Mouse (Mus musculus) midbrain, embryonic 15.5 days (tissue): ENCODE measurements around the gene Bcas3. TPM values are rescaled to one million over a fixed set of nuclear protein-coding genes. Genes with fewer than 3 reads are reported as not detected.

ENCODE experiments used
- ATAC-seq: fragments of 200-750 bp; cut with Nextera tagmentation; replicated peaks from 2 replicates; pipeline ENCODE4 v1.8.0; 2017; ENCODE audit warnings: moderate TSS enrichment
- H3K27ac ChIP-seq: fragments of 300-500 bp; sonication (generic); 2 replicates; pipeline ENCODE4 v1.5.1; 2015; ENCODE audit warnings: mild to moderate bottlenecking, inconsistent platforms
- H3K27me3 ChIP-seq: fragments of 300-500 bp; sonication (generic); replicated peaks from 2 replicates; pipeline ENCODE4 v1.6.1; 2015; ENCODE audit warnings: inconsistent platforms
- H3K36me3 ChIP-seq: fragments of 300-500 bp; sonication (generic); replicated peaks from 2 replicates; pipeline ENCODE4 v1.6.1; 2015; ENCODE audit warnings: inconsistent platforms
- H3K4me1 ChIP-seq: fragments of 300-500 bp; sonication (generic); 2 replicates; pipeline ENCODE4 v1.6.1; 2015; ENCODE audit warnings: inconsistent platforms
- H3K4me2 ChIP-seq: fragments of 300-500 bp; sonication (generic); 2 replicates; pipeline ENCODE4 v1.6.1; 2015; ENCODE audit warnings: inconsistent platforms, mild to moderate bottlenecking, moderate library complexity
- H3K4me3 ChIP-seq: fragments of 300-500 bp; sonication (generic); 2 replicates; pipeline ENCODE4 v1.5.1; 2015; ENCODE audit warnings: mild to moderate bottlenecking, inconsistent platforms
- H3K9ac ChIP-seq: fragments of 300-500 bp; sonication (generic); 2 replicates; pipeline ENCODE4 v1.6.1; 2015; ENCODE audit warnings: mild to moderate bottlenecking, inconsistent platforms
- H3K9me3 ChIP-seq: fragments of 300-500 bp; sonication (generic); 2 replicates; pipeline ENCODE4 v1.6.1; 2016; ENCODE audit warnings: inconsistent platforms
- WGBS: fragments of 180-500 bp; shearing (Covaris S2); methylation state at CpG from one replicate; pipeline ENCODE4 v1.1.7; 2015; ENCODE audit warnings: mixed read lengths; 5-methylcytosine and 5-hydroxymethylcytosine counted together
- polyA plus RNA-seq: library from polyadenylated mRNA; unstranded; fragments of >200 nt; fragmentation: Nextera tagmentation; extraction: Ambion mirVana; gene quantifications from 2 replicates; pipeline ENCODE4 v1.2.1, GENCODE M21; 2015

Gene Bcas3
- polyA plus RNA-seq, 1 experiment from 2014 or later, result 30.8 TPM

DNA sequence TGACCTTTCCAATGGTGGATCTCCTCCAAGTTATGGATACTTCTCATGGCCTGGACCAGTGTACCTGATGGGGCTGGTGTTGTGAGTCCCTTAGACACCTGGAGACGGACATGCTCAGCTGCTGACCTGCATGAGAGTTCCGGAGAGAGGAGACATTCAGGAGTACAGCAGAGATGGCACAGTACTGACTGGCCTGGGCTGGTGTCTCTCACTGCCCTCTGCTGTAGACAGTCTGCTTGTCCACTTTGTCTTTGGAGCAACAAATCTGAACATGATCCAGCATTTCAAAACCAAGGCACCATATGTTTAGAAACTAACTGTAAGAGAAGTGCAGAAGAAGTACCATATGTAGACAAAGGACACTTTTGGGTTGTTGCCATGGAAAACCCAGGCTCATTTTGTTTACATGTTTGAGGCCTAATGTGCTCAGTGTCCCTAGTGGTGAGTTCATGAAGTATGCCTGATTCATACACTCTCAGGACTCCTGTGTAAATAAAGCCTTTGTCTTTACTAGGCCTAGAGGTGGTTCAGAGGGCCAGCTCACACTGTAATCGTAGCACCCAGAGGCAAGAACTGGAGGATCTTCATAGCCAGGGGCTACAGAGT is 433.2 kb downstream of the Bcas3 start:
- Histone ChIP-seq H3K36me3 (no peaks in the 10 kb centered on the region), H3K4me1 (no peaks in the 10 kb centered on the region), H3K4me3 (no peak overlapping the region), H3K27me3 (no peaks in the 10 kb centered on the region), H3K27ac (no peak overlapping the region), H3K9ac (no peak overlapping the region), H3K4me2 (no peak overlapping the region), H3K9me3 (no peaks in the 10 kb centered on the region)
- 84% methylated on average over 3 of the region's 3 CpGs for WGBS
- no peak for ATAC-seq

- whole genome bisulfite sequencing, result 89% methylated on average over 7 of the region's 7 CpGs
- Histone ChIP-seq H3K36me3 (no peaks in the 10 kb centered on the region), H3K27me3 (no peaks in the 10 kb centered on the region), H3K4me3 (no peak overlapping the region), H3K9me3 (no peaks in the 10 kb centered on the region), H3K27ac (no peak overlapping the region), H3K9ac (no peak overlapping the region), H3K4me2 (no peak overlapping the region), H3K4me1 (no peaks in the 10 kb centered on the region)
- no peak for ATAC-seq
Observed at GRCm38 (mm10) chr11:85789750-85790149, 436.8 kb downstream of the Bcas3 start.

DNA sequence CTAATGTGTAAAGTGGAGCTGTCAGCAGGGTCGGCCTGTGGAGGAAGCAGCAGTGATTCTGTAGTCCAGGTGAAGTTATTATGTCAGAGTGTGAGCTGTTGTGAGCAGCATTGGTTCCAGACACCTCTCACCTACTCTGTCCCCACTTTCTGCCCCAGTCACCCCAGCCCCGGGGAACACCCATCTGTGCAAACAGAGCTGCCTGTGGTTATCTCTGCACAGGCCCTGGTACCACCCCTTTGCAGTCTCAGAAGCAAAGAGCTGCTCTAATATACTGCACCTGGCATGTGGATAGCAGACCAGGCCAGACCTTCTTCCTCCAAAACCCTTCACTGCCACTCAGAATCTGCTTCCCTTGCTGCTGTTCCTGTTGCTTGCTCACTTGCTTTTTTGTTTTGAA is 437.3 kb downstream of the Bcas3 start:
- 80% methylated on average over 2 of the region's 2 CpGs for WGBS
- Histone ChIP-seq H3K27ac (no peak overlapping the region), H3K4me2 (no peak overlapping the region), H3K4me3 (no peak overlapping the region), H3K9ac (no peak overlapping the region), H3K36me3 (no peaks in the 10 kb centered on the region), H3K9me3 (no peaks in the 10 kb centered on the region), H3K4me1 (no peaks in the 10 kb centered on the region), H3K27me3 (no peaks in the 10 kb centered on the region)
- no peak for ATAC-seq

DNA sequence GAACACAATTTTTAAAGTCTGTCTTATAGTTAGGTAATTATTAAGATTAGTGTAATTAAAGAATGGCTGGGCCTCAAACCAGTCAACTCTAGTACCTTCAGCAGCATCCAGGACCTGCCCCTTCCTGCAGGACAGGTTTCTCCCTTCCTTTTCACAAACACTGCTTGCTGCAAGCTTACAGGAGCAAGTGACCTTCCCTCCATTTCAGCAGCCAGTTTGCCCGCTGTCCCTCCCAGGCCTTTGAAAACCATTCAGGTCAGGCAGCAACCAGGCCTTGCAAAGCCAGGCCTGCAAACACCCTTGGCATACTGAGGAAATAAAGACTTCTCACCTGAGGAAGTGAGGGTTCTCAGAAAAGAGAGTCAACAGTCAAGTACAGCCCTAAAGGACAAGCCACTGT is 438.2 kb downstream of the Bcas3 start:
- H3K27me3 ChIP-seq, result no peaks in the 10 kb centered on the region
- no peak overlapping the region for H3K4me3 ChIP-seq
- 62% methylated on average over 1 of the region's 1 CpGs for WGBS

DNA sequence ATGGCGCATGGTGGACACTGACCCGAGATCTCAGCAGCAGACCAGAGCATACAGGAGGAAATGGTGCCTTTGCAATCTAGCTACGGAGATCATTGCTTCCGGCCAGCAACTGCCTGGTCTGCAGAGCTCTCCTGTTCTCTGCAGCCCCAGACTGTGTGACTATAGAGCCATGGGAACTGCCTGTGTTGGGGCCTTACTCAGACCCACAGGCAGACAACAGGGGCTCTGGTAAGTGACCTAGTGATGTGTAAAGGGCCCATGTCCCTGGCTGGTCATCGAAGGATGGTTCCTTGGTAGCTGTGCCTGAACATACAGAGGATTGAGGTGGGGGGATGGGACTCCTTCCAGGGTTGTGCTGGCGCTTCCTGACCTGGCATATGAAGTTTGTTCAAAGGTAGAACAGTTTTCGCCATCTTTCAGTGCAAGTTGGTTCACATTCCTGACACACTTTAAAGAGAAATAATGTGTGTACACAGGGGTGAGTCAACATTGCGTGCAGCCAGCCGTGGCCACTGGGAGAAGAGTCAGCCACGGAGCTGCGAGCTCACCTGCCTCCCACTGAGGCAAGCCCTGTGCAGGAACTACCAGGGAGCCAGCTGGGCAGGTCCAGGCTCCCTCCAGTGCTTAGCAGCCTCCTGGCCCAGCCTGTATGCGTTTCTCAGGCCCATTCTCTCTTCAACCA is 439.7 kb downstream of the Bcas3 start:
- Histone ChIP-seq H3K27me3 (no peaks in the 10 kb centered on the region), H3K4me2 (no peak overlapping the region), H3K9ac (no peak overlapping the region), H3K4me1 (no peaks in the 10 kb centered on the region), H3K27ac (no peak overlapping the region), H3K36me3 (no peaks in the 10 kb centered on the region), H3K9me3 (no peaks in the 10 kb centered on the region), H3K4me3 (no peak overlapping the region)
- ATAC-seq, result no peak
- 66% methylated on average over 12 of the region's 12 CpGs for WGBS

More for the DNA sequence above, 438.2 kb downstream of the Bcas3 start:
- ATAC-seq, result no peak
- Histone ChIP-seq H3K36me3 (no peaks in the 10 kb centered on the region), H3K4me2 (no peak overlapping the region), H3K4me1 (no peaks in the 10 kb centered on the region), H3K9me3 (no peaks in the 10 kb centered on the region), H3K9ac (no peak overlapping the region), H3K27ac (no peak overlapping the region)

DNA sequence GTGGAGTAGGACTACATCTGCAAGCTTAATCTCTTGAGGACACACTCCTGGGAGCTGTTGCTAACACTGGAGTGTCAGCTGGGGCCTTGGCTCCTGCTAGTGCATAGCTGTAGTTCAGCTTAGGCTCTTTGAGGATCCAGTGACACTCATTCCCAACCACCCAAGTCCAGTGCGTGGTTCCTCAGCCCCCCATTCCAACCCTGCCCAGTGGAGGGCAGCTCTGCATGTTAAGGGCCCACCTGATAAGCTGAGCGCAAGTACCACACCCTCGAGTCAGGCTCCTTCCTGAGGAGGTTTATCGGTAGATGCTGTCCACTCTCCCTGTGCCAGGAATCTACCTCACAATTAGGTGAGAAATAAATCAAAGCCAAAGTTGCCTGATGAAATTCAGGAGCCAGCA is 446.5 kb downstream of the Bcas3 start:
- WGBS, result 90% methylated on average over 4 of the region's 4 CpGs
- Histone ChIP-seq H3K4me1 (no peaks in the 10 kb centered on the region), H3K27ac (no peak overlapping the region), H3K4me3 (no peak overlapping the region), H3K36me3 (no peaks in the 10 kb centered on the region), H3K9ac (no peak overlapping the region), H3K4me2 (no peak overlapping the region), H3K9me3 (no peaks in the 10 kb centered on the region), H3K27me3 (no peaks in the 10 kb centered on the region)
- no peak for ATAC-seq

DNA sequence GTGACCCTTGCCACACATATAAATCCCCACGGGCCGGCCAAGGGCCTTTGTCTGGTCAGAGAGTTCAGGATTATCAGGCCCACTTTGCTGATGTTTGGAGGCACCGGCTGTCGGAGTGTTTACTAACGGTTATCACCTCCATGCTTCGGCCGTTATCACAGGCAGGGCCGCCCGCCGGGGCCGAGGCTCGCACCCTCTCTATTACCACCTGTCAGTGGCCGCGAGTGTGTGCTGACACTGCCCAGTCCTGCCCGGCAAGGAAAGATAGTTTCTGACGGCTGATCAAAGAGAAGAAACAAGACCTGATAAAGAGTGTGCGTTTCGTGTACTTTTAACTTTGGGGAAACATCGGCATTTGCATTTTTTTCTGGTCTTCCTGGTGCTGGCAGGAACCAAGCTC is 446.9 kb downstream of the Bcas3 start:
- H3K4me1 ChIP-seq, result no peaks in the 10 kb centered on the region
- 69% methylated on average over 19 of the region's 19 CpGs for WGBS
- no peak for ATAC-seq

GRCm38 (mm10) chr11:85800380-85800779 is 447.4 kb downstream of the Bcas3 start:
- H3K4me1 ChIP-seq, result no peaks in the 10 kb centered on the region
- no peaks in the 10 kb centered on the region for H3K9me3 ChIP-seq
- no peak overlapping the region for H3K27ac ChIP-seq
- no peaks in the 10 kb centered on the region for H3K36me3 ChIP-seq
- no peak overlapping the region for H3K4me3 ChIP-seq
- H3K9ac ChIP-seq, result no peak overlapping the region
- ATAC-seq, result no peak
- H3K27me3 ChIP-seq, result no peaks in the 10 kb centered on the region
- no peak overlapping the region for H3K4me2 ChIP-seq
- 71% methylated on average over 11 of the region's 11 CpGs for WGBS

More for the DNA sequence above, 446.9 kb downstream of the Bcas3 start:
- Histone ChIP-seq H3K4me2 (no peak overlapping the region), H3K9ac (no peak overlapping the region), H3K4me3 (no peak overlapping the region), H3K27me3 (no peaks in the 10 kb centered on the region), H3K27ac (no peak overlapping the region), H3K9me3 (no peaks in the 10 kb centered on the region), H3K36me3 (no peaks in the 10 kb centered on the region)

DNA sequence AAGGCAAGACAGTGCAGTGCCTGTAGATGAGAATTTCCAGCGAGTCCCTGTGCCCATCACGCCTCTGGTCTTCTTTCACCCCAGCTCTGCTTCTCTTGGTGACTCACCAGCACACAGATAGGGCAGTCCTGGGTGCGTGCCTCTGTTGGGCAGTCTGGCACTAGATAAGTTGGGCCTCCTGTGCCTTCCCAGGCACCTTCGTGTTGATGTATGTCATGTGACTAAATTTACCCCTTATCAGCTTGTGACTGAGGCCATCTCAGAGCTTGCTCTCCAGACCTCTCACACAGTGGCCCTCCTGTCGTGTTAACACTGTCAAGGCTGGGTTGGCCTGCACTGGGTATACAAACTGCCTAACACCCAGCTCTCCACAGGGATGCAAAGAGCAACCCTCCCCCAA is 451.1 kb downstream of the Bcas3 start:
- ATAC-seq, result no peak
- H3K36me3 ChIP-seq, result no peaks in the 10 kb centered on the region
- H3K4me3 ChIP-seq, result no peak overlapping the region
- H3K9ac ChIP-seq, result no peak overlapping the region
- no peaks in the 10 kb centered on the region for H3K27me3 ChIP-seq
- H3K4me2 ChIP-seq, result no peak overlapping the region
- no peak overlapping the region for H3K27ac ChIP-seq
- 87% methylated on average over 5 of the region's 5 CpGs for WGBS
- no peaks in the 10 kb centered on the region for H3K4me1 ChIP-seq
- H3K9me3 ChIP-seq, result no peaks in the 10 kb centered on the region

DNA sequence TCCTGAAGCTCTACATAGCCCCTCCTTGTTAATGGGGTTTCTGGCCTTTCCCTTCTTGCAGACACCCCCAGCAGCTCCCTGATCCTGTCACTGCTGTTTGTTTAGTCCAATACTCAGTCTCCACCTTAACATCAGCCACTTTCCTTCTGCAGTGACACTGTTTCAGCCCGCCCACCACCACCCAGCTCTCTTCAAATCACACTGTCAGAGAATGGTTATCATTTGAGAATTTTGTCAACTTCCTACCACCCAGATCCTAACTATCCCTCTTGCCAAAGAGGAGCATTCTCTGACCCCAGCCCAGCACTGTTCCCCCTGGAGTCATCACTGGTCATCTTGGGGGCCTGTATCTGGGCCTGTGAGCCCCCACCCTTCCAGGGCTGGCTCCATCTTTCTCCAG is 452.8 kb downstream of the Bcas3 start:
- H3K4me2 ChIP-seq, result no peak overlapping the region
- no peaks in the 10 kb centered on the region for H3K27me3 ChIP-seq
- ATAC-seq, result no peak
- H3K4me1 ChIP-seq, result no peaks in the 10 kb centered on the region
- 83% methylated on average over 1 of the region's 1 CpGs for WGBS
- no peak overlapping the region for H3K9ac ChIP-seq
- H3K4me3 ChIP-seq, result no peak overlapping the region
- no peak overlapping the region for H3K27ac ChIP-seq
- H3K36me3 ChIP-seq, result no peaks in the 10 kb centered on the region
- H3K9me3 ChIP-seq, result no peaks in the 10 kb centered on the region

- ATAC-seq, result no peak
- H3K27me3 ChIP-seq, result no peaks in the 10 kb centered on the region
- no peaks in the 10 kb centered on the region for H3K36me3 ChIP-seq
- no peak overlapping the region for H3K9ac ChIP-seq
- H3K4me1 ChIP-seq, result no peaks in the 10 kb centered on the region
- H3K9me3 ChIP-seq, result no peaks in the 10 kb centered on the region
- WGBS, result 87% methylated on average over 11 of the region's 11 CpGs
- no peak overlapping the region for H3K4me2 ChIP-seq
- no peak overlapping the region for H3K27ac ChIP-seq
- no peak overlapping the region for H3K4me3 ChIP-seq
Observed at GRCm38 (mm10) chr11:85807353-85807752, 454.4 kb downstream of the Bcas3 start.

GRCm38 (mm10) chr11:85811229-85811628 is 458.3 kb downstream of the Bcas3 start:
- H3K27ac ChIP-seq, result no peak overlapping the region
- no peaks in the 10 kb centered on the region for H3K36me3 ChIP-seq
- no peaks in the 10 kb centered on the region for H3K4me1 ChIP-seq
- H3K4me3 ChIP-seq, result no peak overlapping the region
- H3K4me2 ChIP-seq, result no peak overlapping the region
- no peaks in the 10 kb centered on the region for H3K27me3 ChIP-seq
- ATAC-seq, result no peak
- no peak overlapping the region for H3K9ac ChIP-seq
- 83% methylated on average over 4 of the region's 4 CpGs for WGBS
- no peaks in the 10 kb centered on the region for H3K9me3 ChIP-seq

DNA sequence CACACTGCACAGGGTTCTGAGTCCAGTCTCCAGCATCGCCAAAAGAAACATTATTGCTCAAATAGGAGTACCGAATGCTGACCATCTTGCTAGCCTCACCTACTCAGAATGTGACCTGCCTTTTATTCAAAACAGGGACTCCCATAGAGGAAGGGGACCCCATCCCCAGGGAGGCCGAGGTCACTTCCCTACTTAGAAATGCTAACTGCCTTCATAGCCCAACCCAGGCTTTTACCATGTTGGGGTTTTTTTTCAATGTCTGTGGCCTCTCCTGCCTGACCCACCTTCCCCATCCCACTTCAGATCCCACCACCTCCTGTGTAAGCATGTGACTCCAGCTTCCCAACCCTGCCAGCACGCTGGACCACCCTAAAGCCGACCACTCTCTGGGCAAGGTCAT is 458.7 kb downstream of the Bcas3 start:
- Histone ChIP-seq H3K27ac (no peak overlapping the region), H3K4me2 (no peak overlapping the region), H3K9ac (no peak overlapping the region), H3K4me3 (no peak overlapping the region), H3K36me3 (no peaks in the 10 kb centered on the region), H3K9me3 (no peaks in the 10 kb centered on the region), H3K4me1 (no peaks in the 10 kb centered on the region), H3K27me3 (no peaks in the 10 kb centered on the region)
- ATAC-seq, result no peak
- 89% methylated on average over 5 of the region's 5 CpGs for WGBS
